Mouse (Mus musculus): ENCODE results near the gene Rbm38. TPM values are rescaled to one million over a fixed set of nuclear protein-coding genes. Genes with fewer than 3 reads are reported as not detected.

The Rbm38 gene
- polyA plus RNA-seq, 1 experiment from 2014 or later, result 10.0 TPM

DNA sequence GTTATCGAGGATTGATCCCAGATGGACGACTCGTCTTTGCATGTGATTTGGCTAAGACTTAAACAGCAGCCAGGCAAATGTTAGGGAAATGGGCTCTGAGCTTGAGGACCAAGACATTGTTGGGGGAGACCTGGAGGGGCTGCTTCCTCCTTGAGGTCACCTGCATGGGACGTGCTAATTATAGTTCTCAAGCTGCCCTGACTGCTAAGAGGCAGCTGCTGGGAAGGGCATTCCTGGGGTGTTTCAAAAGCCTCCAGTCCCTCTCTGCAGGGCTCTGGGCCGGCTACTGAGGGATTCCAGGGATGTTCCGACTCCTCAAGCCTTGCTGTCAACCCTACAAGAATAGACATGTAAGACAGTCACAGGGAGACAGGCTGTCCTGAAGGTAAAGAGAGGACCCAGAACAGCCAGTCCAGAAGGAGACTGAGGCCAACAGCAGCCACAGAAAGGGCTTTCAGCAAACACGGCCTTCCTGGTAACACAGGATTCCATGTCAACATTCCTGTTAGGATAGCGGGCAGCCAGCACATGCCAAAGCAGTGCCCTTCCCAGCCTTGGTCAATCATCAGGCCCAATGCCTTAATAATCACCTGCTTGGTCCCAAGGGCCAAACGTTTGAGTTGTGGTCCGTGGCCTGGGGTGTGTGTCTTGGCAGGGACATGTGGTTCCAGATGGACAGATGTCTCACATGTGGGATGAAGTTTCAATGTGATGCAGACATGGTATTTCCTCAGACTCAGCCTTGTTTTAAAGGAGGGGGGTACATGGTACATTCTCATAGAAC lies 59.7 kb downstream of the Rbm38 start:
- WGBS, result 57% methylated on average over 10 of the region's 10 CpGs
- Histone ChIP-seq H3K9ac (ENCODE audit: low read depth, low read length) (no peak overlapping the region), H3K9me3 (ENCODE audit: control insufficient read depth, low read length) (no peaks in the 10 kb centered on the region), H3K4me3 (ENCODE audit: low read length) (no peak overlapping the region), H3K27me3 (replicated peaks; ENCODE audit: control insufficient read depth, insufficient read depth, low read length) (no peaks in the 10 kb centered on the region; the same call in 1 of the 2 replicates), H3K4me2 (ENCODE audit: low read length) (no peak overlapping the region), H3K36me3 (ENCODE audit: control insufficient read depth, insufficient read depth, low read length) (no peaks in the 10 kb centered on the region), H3K27ac (ENCODE audit: low read depth, low read length) (no peak overlapping the region), H3K4me1 (ENCODE audit: control insufficient read depth, insufficient read depth, low read depth, low read length) (no peaks in the 10 kb centered on the region)
- ATAC-seq, result no peak

DNA sequence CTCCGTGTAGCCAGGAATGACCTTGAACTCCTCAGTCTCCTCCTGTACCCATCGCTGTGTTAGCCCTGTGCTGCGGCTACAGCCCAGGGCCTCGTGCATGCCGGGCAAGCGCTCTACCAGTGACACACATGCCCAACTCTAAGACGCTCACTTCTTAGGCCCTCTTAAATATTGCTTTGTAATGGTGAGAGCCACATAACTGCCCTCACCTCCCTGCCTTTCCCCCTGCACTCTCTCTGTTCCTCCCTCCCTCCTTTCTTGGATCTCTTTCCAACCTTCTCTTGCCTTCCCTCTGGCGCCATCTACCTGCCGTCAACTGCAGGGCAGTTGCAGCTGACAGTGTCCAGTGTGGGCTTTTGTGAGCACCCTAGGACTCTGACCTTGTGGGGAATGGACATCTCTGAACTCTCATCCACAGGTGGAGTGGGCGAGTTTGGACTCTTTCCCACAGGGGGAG lies 60.5 kb downstream of the Rbm38 start:
- Histone ChIP-seq H3K27me3 (replicated peaks; ENCODE audit: control insufficient read depth, insufficient read depth, low read length) (no peaks in the 10 kb centered on the region; the same call in 1 of the 2 replicates), H3K9ac (ENCODE audit: low read depth, low read length) (no peak overlapping the region), H3K27ac (ENCODE audit: low read depth, low read length) (no peak overlapping the region), H3K9me3 (ENCODE audit: control insufficient read depth, low read length) (no peaks in the 10 kb centered on the region), H3K4me1 (ENCODE audit: control insufficient read depth, insufficient read depth, low read depth, low read length) (no peaks in the 10 kb centered on the region), H3K36me3 (ENCODE audit: control insufficient read depth, insufficient read depth, low read length) (no peaks in the 10 kb centered on the region), H3K4me2 (ENCODE audit: low read length) (no peak overlapping the region), H3K4me3 (ENCODE audit: low read length) (no peak overlapping the region)
- WGBS, result 36% methylated on average over 10 of the region's 10 CpGs
- ATAC-seq, result peak; percentile 71

DNA sequence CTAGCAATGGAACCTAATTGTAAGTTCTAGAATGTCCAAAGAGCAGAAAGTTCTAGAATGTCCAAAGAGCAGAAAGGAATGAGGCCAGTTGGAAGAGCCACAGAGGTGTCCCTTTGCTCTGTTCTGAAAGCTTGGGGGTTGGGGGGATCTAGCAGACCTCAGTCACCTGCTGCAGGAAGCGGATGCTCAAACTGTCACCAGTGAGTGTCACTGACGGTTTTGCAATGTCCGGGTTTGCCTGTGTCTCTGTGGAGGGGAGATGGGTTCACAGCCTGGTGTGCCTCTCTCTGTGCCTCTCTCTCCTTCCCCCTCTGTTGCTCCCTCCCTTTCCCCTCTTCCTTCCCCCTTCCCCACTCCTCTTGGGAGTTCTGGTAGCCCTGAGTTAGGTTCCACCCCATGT lies 62.4 kb downstream of the Rbm38 start:
- no peak overlapping the region for H3K4me3 ChIP-seq (ENCODE audit: low read length)
- no peaks in the 10 kb centered on the region for H3K36me3 ChIP-seq (ENCODE audit: control insufficient read depth, insufficient read depth, low read length)
- H3K4me2 ChIP-seq (ENCODE audit: low read length), result no peak overlapping the region
- H3K27ac ChIP-seq (ENCODE audit: low read depth, low read length), result no peak overlapping the region
- 78% methylated on average over 3 of the region's 3 CpGs for WGBS
- H3K9me3 ChIP-seq (ENCODE audit: control insufficient read depth, low read length), result no peaks in the 10 kb centered on the region
- no peak overlapping the region for H3K9ac ChIP-seq (ENCODE audit: low read depth, low read length)
- H3K4me1 ChIP-seq (ENCODE audit: control insufficient read depth, insufficient read depth, low read depth, low read length), result no peaks in the 10 kb centered on the region
- no peak for ATAC-seq
- no peaks in the 10 kb centered on the region; the same call in 1 of the 2 replicates for H3K27me3 ChIP-seq (replicated peaks; ENCODE audit: control insufficient read depth, insufficient read depth, low read length)

DNA sequence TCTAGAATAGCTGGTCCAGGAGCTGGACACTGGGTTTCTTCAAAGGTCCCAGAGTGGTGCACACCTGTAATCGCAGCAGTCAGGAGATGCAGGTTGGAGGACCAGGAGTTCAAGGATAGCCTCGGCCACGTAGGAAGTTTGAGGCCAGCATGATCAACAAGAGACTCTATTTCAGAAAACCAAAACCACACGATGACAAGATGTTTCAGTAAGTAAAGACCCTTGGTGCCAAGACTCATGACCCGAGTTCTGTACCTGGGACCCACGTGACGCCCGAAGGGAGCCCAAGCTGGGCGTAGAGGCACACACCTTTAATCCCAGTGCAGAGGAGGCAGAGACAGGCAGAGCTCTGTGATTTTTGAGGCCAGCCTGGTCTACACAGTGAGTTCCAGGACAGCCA lies 62.8 kb downstream of the Rbm38 start:
- Histone ChIP-seq H3K4me2 (ENCODE audit: low read length) (no peak overlapping the region), H3K27ac (ENCODE audit: low read depth, low read length) (no peak overlapping the region), H3K27me3 (replicated peaks; ENCODE audit: control insufficient read depth, insufficient read depth, low read length) (no peaks in the 10 kb centered on the region; the same call in 1 of the 2 replicates), H3K9me3 (ENCODE audit: control insufficient read depth, low read length) (no peaks in the 10 kb centered on the region), H3K9ac (ENCODE audit: low read depth, low read length) (no peak overlapping the region), H3K4me3 (ENCODE audit: low read length) (no peak overlapping the region), H3K36me3 (ENCODE audit: control insufficient read depth, insufficient read depth, low read length) (no peaks in the 10 kb centered on the region), H3K4me1 (ENCODE audit: control insufficient read depth, insufficient read depth, low read depth, low read length) (no peaks in the 10 kb centered on the region)
- 81% methylated on average over 9 of the region's 9 CpGs for WGBS
- ATAC-seq, result no peak

DNA sequence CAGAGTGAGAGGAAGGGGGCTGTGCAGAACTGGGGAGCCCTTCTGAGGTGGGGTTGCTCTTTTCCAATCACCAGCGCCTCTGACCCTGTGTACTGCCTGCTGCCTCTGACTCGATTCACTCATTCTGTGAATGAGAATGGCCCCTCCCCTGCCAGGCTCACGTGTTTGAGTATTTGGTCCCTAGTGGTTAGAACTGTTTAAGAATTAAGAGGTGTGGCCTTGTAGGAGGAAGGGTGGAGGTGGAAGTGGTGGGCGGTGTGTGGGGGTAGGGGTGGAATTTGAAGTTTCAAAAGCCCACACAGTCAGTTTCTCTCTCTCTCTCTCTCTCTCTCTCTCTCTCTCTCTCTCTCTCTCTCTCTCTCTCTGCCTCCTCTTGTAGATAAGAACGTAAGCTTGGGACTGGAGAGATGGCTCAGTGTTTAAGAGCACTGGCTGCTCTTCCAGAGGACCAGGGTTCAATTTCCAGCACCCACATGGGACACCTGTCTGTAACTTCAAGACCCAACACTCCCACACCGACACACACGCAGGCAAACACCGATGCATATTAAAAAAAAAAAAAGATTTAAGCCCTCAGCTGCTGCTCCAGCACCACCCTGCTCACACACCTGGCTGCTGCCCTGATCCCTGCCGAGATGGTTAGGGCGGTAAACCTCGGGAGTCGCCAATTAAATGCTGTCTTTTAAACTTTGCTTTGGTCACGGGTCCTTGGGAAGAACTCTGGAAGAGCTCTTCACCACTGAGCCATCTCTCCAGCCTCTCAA lies 63.6 kb downstream of the Rbm38 start:
- 19% methylated on average over 13 of the region's 13 CpGs for WGBS
- Histone ChIP-seq H3K9me3 (ENCODE audit: control insufficient read depth, low read length) (no peaks in the 10 kb centered on the region), H3K27ac (ENCODE audit: low read depth, low read length) (no peak overlapping the region)

More for the DNA sequence above, 63.6 kb downstream of the Rbm38 start:
- Histone ChIP-seq H3K9ac (ENCODE audit: low read depth, low read length) (no peak overlapping the region), H3K27me3 (replicated peaks; ENCODE audit: control insufficient read depth, insufficient read depth, low read length) (no peaks in the 10 kb centered on the region; the same call in 1 of the 2 replicates), H3K4me1 (ENCODE audit: control insufficient read depth, insufficient read depth, low read depth, low read length) (no peaks in the 10 kb centered on the region), H3K36me3 (ENCODE audit: control insufficient read depth, insufficient read depth, low read length) (no peaks in the 10 kb centered on the region), H3K4me2 (ENCODE audit: low read length) (no peak overlapping the region), H3K4me3 (ENCODE audit: low read length) (no peak overlapping the region)
- ATAC-seq, result no peak

Other genes starting within 250 kb of the Rbm38 start
- gene Bmp7, start 80.2 kb upstream of the Rbm38 start, polyA plus RNA-seq (2015; fragmentation: Nextera tagmentation; extraction: Ambion mirVana), result 13.7 and 20.0 TPM in 2 replicates
- 1.2 and 1.8 TPM in 2 replicates for gene Spo11, start 42.8 kb upstream of the Rbm38 start, polyA plus RNA-seq (2015; fragmentation: Nextera tagmentation; extraction: Ambion mirVana)
- gene Rae1, start 20.4 kb upstream of the Rbm38 start, polyA plus RNA-seq (2015; fragmentation: Nextera tagmentation; extraction: Ambion mirVana), result 106 and 116 TPM in 2 replicates
- 0.08 TPM in 1 of 2 replicates, not detected in the other for gene Ctcfl, start 99.0 kb downstream of the Rbm38 start, polyA plus RNA-seq (2015; fragmentation: Nextera tagmentation; extraction: Ambion mirVana)
- not detected in 2 replicates for gene Pck1, start 132.6 kb downstream of the Rbm38 start, polyA plus RNA-seq (2015; fragmentation: Nextera tagmentation; extraction: Ambion mirVana)
- gene Zbp1, start 198.4 kb downstream of the Rbm38 start, polyA plus RNA-seq (2015; fragmentation: Nextera tagmentation; extraction: Ambion mirVana), result 0.20 TPM in 1 of 2 replicates, not detected in the other

Data from hindbrain, embryonic 16.5 days (tissue).